ENCODE assay signal across 8 mouse cellular contexts in the genomic region with DNA sequence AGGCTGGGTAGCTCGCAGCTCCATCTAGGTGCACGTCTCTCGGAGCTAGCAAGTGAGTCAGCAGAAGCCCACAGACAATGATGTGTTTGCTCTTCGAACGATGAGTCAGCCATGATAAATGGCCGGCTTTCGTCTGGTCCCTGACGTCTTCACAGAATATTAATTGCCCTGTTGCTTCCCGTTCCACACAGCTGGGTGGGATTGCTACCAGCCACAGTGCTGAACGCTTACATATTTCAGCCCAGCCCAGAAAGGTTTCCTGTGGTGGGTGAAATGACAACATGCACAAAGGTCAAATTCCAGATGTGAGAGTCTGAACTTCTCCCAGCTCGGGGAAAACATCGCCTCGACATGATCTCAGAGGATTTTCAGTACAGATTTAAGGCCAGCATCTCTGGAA.
DNase-seq lines count a peak whose midpoint lies in the region; ATAC-seq and TF ChIP-seq lines count a peak whose summit lies in the region.

No protein-coding gene starts in this region.

- no peaks in the 10 kb centered on the region for H3K27me3 ChIP-seq in heart, adult 2 months (ENCODE audit: control insufficient read depth, insufficient read depth, low read length)
- no peaks in the 10 kb centered on the region for H3K27me3 ChIP-seq in heart, embryonic 10.5 days (ENCODE audit: insufficient read depth, poor library complexity, severe bottlenecking)
- H3K27me3 ChIP-seq in stomach, embryonic 16.5 days (ENCODE audit: control insufficient read depth, insufficient read depth, low read length): no peaks in the 10 kb centered on the region

- WGBS in heart, adult 2 months: 30% methylated on average over 13 of the region's 13 CpGs
- WGBS in heart, embryonic 10.5 days: 56% methylated on average over 13 of the region's 13 CpGs
- WGBS in stomach, embryonic 16.5 days: 6% methylated on average over 13 of the region's 13 CpGs

- no peak overlapping the region for H3K9ac ChIP-seq in heart, adult 2 months (ENCODE audit: low read depth, low read length)
- H3K9ac ChIP-seq in stomach, embryonic 16.5 days (ENCODE audit: low read length): no peak overlapping the region

- H3K4me1 ChIP-seq in heart, adult 2 months (ENCODE audit: control insufficient read depth, insufficient read depth, low read length): peaks cover 1% of the 10 kb centered on the region
- peaks cover 7% of the 10 kb centered on the region for H3K4me1 ChIP-seq in heart, embryonic 10.5 days
- peaks cover 13% of the 10 kb centered on the region for H3K4me1 ChIP-seq in stomach, embryonic 16.5 days (ENCODE audit: control insufficient read depth, insufficient read depth, low read length)

- H3K79me2 ChIP-seq in heart, adult 2 months (replicated peaks; ENCODE audit: control insufficient read depth, insufficient read depth, low read length): no peaks in the 10 kb centered on the region

- DNase-seq in heart, adult 2 months: peak; percentile 55 to 77
- no peak for DNase-seq in heart, embryonic 10.5 days (ENCODE audit: low spot score)
- peak; percentile 87 for DNase-seq in embryo, embryonic 10 days (ENCODE audit: low spot score)
- DNase-seq in heart, postnatal 10 days: peak; percentile 68 to 71
- peak; percentile 84 for DNase-seq in kidney, postnatal 14 days
- DNase-seq in lung, postnatal 36 days: peak; percentile 53
- no peak for DNase-seq in spleen, postnatal 14 days (ENCODE audit: low spot score in 2 of 2)

- TF ChIP-seq CTCF in heart, adult 2 months (IDR thresholded peaks at IDR 0.05): no peak

- peak; percentile 85 for ATAC-seq in stomach, embryonic 16.5 days (ENCODE audit: insufficient read depth, low FRiP score)

- intact Hi-C loops in heart, adult 2 months (cut with DNase I): no loop called here
- intact Hi-C loops in heart, postnatal 10 days (cut with DNase I): no loop called here

- TF ChIP-seq POLR2A in heart, adult 2 months (IDR thresholded peaks at IDR 0.05; ENCODE audit: insufficient read depth, low read depth, low read length): no peak

- no peak overlapping the region for H3K4me3 ChIP-seq in heart, adult 2 months
- no peak overlapping the region for H3K4me3 ChIP-seq in heart, embryonic 10.5 days
- no peak overlapping the region for H3K4me3 ChIP-seq in stomach, embryonic 16.5 days (replicated peaks; ENCODE audit: low read length)

- H3K27ac ChIP-seq in heart, adult 2 months: peak overlapping the region; percentile 12
- H3K27ac ChIP-seq in heart, embryonic 10.5 days: no peak overlapping the region
- peak overlapping the region; percentile 61 for H3K27ac ChIP-seq in stomach, embryonic 16.5 days (ENCODE audit: low read length)

- no peak overlapping the region; the same call in 1 of the 2 replicates for H3K4me2 ChIP-seq in stomach, embryonic 16.5 days (ENCODE audit: low read depth, low read length)

- no peaks in the 10 kb centered on the region for H3K9me3 ChIP-seq in heart, embryonic 10.5 days
- no peaks in the 10 kb centered on the region for H3K9me3 ChIP-seq in stomach, embryonic 16.5 days (replicated peaks; ENCODE audit: control insufficient read depth, low read length)

- H3K36me3 ChIP-seq in heart, adult 2 months (ENCODE audit: control insufficient read depth, insufficient read depth, low read length): no peaks in the 10 kb centered on the region
- H3K36me3 ChIP-seq in heart, embryonic 10.5 days: no peaks in the 10 kb centered on the region
- H3K36me3 ChIP-seq in stomach, embryonic 16.5 days (ENCODE audit: control insufficient read depth, insufficient read depth, low read length): no peaks in the 10 kb centered on the region

- 0 out of 2 replicates have a peak, but pooled peaks have one; percentile 40 for TF ChIP-seq EP300 in heart, adult 2 months (IDR thresholded peaks at IDR 0.05; ENCODE audit: insufficient read depth, low read depth, low read length)

Comparison
In these comparisons a context has a peak if more than half of its experiments do, and no peak if none do; other contexts are left out.
1. DNase-seq: peak in heart, adult 2 months (2 of 2), embryo, embryonic 10 days (single experiment), heart, postnatal 10 days (2 of 2), kidney, postnatal 14 days (single experiment) and lung, postnatal 36 days (single experiment); none in heart, embryonic 10.5 days (single experiment) and spleen, postnatal 14 days (0 of 2).